Mouse (Mus musculus) heart, embryonic 16.5 days (tissue): ENCODE measurements around the gene Msrb3. TPM values are rescaled to one million over a fixed set of nuclear protein-coding genes. Genes with fewer than 3 reads are reported as not detected.

Source experiments
- ATAC-seq: fragments of 200-750 bp; cut with Nextera tagmentation; replicated peaks from 2 replicates; pipeline ENCODE4 v1.8.0; 2017; ENCODE audit warnings: moderate number of reproducible peaks; ENCODE audit not compliant: insufficient read depth, low FRiP score; ENCODE audit errors: extremely low read depth
- H3K27ac ChIP-seq: fragments of 300-500 bp; sonication (generic); 2 replicates; pipeline ENCODE4 v1.5.1; 2014; ENCODE audit warnings: mild to moderate bottlenecking, low read length, control low read depth, moderate library complexity
- H3K27me3 ChIP-seq: fragments of 300-500 bp; sonication (generic); 2 replicates; pipeline ENCODE4 v1.6.1; 2014; ENCODE audit warnings: low read length, mixed read lengths; ENCODE audit not compliant: control insufficient read depth, insufficient read depth
- H3K36me3 ChIP-seq: fragments of 300-500 bp; sonication (generic); 2 replicates; pipeline ENCODE4 v1.6.1; 2014; ENCODE audit not compliant: control insufficient read depth, insufficient read depth
- H3K4me1 ChIP-seq: fragments of 300-500 bp; sonication (generic); 2 replicates; pipeline ENCODE4 v1.6.1; 2014; ENCODE audit warnings: low read length, mixed read lengths; ENCODE audit not compliant: control insufficient read depth, insufficient read depth
- H3K4me2 ChIP-seq: fragments of 300-500 bp; sonication (generic); 2 replicates; pipeline ENCODE4 v1.6.1; 2014; ENCODE audit warnings: low read depth, mild to moderate bottlenecking, control low read depth, low read length
- H3K4me3 ChIP-seq: fragments of 300-500 bp; sonication (generic); 2 replicates; pipeline ENCODE4 v1.5.1; 2014; ENCODE audit warnings: mild to moderate bottlenecking, control low read depth, low read length
- H3K9ac ChIP-seq: fragments of 300-500 bp; sonication (generic); 2 replicates; pipeline ENCODE4 v1.6.1; 2014; ENCODE audit warnings: low read length, control low read depth
- H3K9me3 ChIP-seq: fragments of 300-500 bp; sonication (generic); replicated peaks from 2 replicates; pipeline ENCODE4 v1.6.1; 2016; ENCODE audit warnings: low read length; ENCODE audit not compliant: control insufficient read depth
- WGBS: fragments of 180-500 bp; shearing (Covaris S2); extraction: QIAGEN DNeasy Blood & Tissue Kit; methylation state at CpG from one replicate; pipeline ENCODE4 v1.1.7; 2014; 5-methylcytosine and 5-hydroxymethylcytosine counted together
- polyA plus RNA-seq: library from polyadenylated mRNA; unstranded; fragments of >200 nt; fragmentation: Nextera tagmentation; extraction: Ambion mirVana; gene quantifications from 2 replicates; pipeline ENCODE4 v1.2.1, GENCODE M21; 2015

Msrb3 gene
- polyA plus RNA-seq, 1 experiment from 2014 or later: 38.3 TPM

GRCm38 (mm10) chr10:120903843-120904468 is 5.1 kb upstream of the Msrb3 start:
- Histone ChIP-seq H3K27ac (no peak overlapping the region), H3K4me2 (no peak overlapping the region), H3K4me1 (peaks cover 14% of the 10 kb centered on the region), H3K4me3 (no peak overlapping the region), H3K9me3 (no peaks in the 10 kb centered on the region; the same call in 1 of the 2 replicates), H3K9ac (no peak overlapping the region), H3K27me3 (no peaks in the 10 kb centered on the region), H3K36me3 (no peaks in the 10 kb centered on the region)
- 72% methylated on average over 4 of the region's 4 CpGs for WGBS
- no peak for ATAC-seq

- no peak for ATAC-seq
- 58% methylated on average over 9 of the region's 9 CpGs for WGBS
- H3K27me3 ChIP-seq: no peaks in the 10 kb centered on the region
- H3K9ac ChIP-seq: no peak overlapping the region
- H3K4me1 ChIP-seq: peaks cover 15% of the 10 kb centered on the region
- no peak overlapping the region for H3K4me3 ChIP-seq
- H3K36me3 ChIP-seq: no peaks in the 10 kb centered on the region
- no peak overlapping the region for H3K4me2 ChIP-seq
- H3K27ac ChIP-seq: no peak overlapping the region
- no peaks in the 10 kb centered on the region; the same call in 1 of the 2 replicates for H3K9me3 ChIP-seq
These were observed 2.8 kb upstream of the Msrb3 start for GRCm38 (mm10) chr10:120901746-120902145.

- Histone ChIP-seq H3K27ac (peak overlapping the region; percentile 77), H3K27me3 (no peaks in the 10 kb centered on the region), H3K9me3 (no peaks in the 10 kb centered on the region), H3K9ac (peak overlapping the region; percentile 99), H3K4me1 (peaks cover 29% of the 10 kb centered on the region), H3K4me3 (peak overlapping the region; percentile 91), H3K4me2 (peak overlapping the region; percentile 64), H3K36me3 (no peaks in the 10 kb centered on the region)
- WGBS: 52% methylated on average over 13 of the region's 13 CpGs
- ATAC-seq: no peak
These were observed 1.2 kb upstream of the Msrb3 start for GRCm38 (mm10) chr10:120900096-120900495.

GRCm38 (mm10) chr10:120898357-120898756 is 544 bp downstream of the Msrb3 start:
- H3K4me1 ChIP-seq: peaks cover 46% of the 10 kb centered on the region
- WGBS: under 1% methylated on average over 43 of the region's 49 CpGs
- peak; percentile 23 for ATAC-seq

GRCm38 (mm10) chr10:120895899-120896289 is 3.0 kb downstream of the Msrb3 start:
- no peaks in the 10 kb centered on the region for H3K27me3 ChIP-seq
- peak overlapping the region; percentile 33 for H3K4me3 ChIP-seq
- ATAC-seq: no peak
- H3K27ac ChIP-seq: peak overlapping the region; percentile 71
- H3K4me2 ChIP-seq: peak overlapping the region; percentile 58
- WGBS: 12% methylated on average over 15 of the region's 15 CpGs
- peaks cover 38% of the 10 kb centered on the region for H3K4me1 ChIP-seq
- peak overlapping the region; percentile 57; the same call in 1 of the 2 replicates for H3K9ac ChIP-seq
- no peaks in the 10 kb centered on the region for H3K9me3 ChIP-seq
- H3K36me3 ChIP-seq: peaks cover 11% of the 10 kb centered on the region

More at GRCm38 (mm10) chr10:120898357-120898756, 544 bp downstream of the Msrb3 start:
- Histone ChIP-seq H3K4me3 (peak overlapping the region; percentile 91), H3K9me3 (no peaks in the 10 kb centered on the region), H3K36me3 (peaks cover 2% of the 10 kb centered on the region; the same call in 1 of the 2 replicates), H3K27ac (peak overlapping the region; percentile 96), H3K27me3 (no peaks in the 10 kb centered on the region), H3K4me2 (peak overlapping the region; percentile 64), H3K9ac (peak overlapping the region; percentile 99)

- Histone ChIP-seq H3K27ac (peak overlapping the region; percentile 71), H3K4me3 (peak overlapping the region; percentile 33; the same call in 1 of the 2 replicates)
These were observed 3.7 kb downstream of the Msrb3 start for GRCm38 (mm10) chr10:120894978-120895898.

GRCm38 (mm10) chr10:120893938-120894337 is 5.0 kb downstream of the Msrb3 start:
- 65% methylated on average over 4 of the region's 4 CpGs for WGBS
- Histone ChIP-seq H3K27ac (peak overlapping the region; percentile 59; the same call in 1 of the 2 replicates), H3K4me3 (no peak overlapping the region), H3K36me3 (peaks cover 11% of the 10 kb centered on the region), H3K4me1 (peaks cover 37% of the 10 kb centered on the region), H3K27me3 (no peaks in the 10 kb centered on the region), H3K9ac (no peak overlapping the region), H3K9me3 (no peaks in the 10 kb centered on the region), H3K4me2 (no peak overlapping the region)
- no peak for ATAC-seq

More at GRCm38 (mm10) chr10:120894978-120895898, 3.7 kb downstream of the Msrb3 start:
- peaks cover 11% of the 10 kb centered on the region for H3K36me3 ChIP-seq
- H3K9me3 ChIP-seq: no peaks in the 10 kb centered on the region
- no peaks in the 10 kb centered on the region for H3K27me3 ChIP-seq
- no peak for ATAC-seq
- WGBS: 67% methylated on average over 15 of the region's 15 CpGs
- no peak overlapping the region for H3K9ac ChIP-seq
- peak overlapping the region; percentile 58 for H3K4me2 ChIP-seq
- peaks cover 37% of the 10 kb centered on the region for H3K4me1 ChIP-seq

GRCm38 (mm10) chr10:120891131-120891530 is 7.8 kb downstream of the Msrb3 start:
- WGBS: 91% methylated on average over 4 of the region's 4 CpGs
- ATAC-seq: no peak
- Histone ChIP-seq H3K9me3 (no peaks in the 10 kb centered on the region), H3K9ac (no peak overlapping the region), H3K27ac (no peak overlapping the region), H3K4me3 (no peak overlapping the region), H3K36me3 (peaks cover 14% of the 10 kb centered on the region), H3K4me2 (no peak overlapping the region), H3K27me3 (no peaks in the 10 kb centered on the region), H3K4me1 (peaks cover 28% of the 10 kb centered on the region)

GRCm38 (mm10) chr10:120890592-120890991 is 8.3 kb downstream of the Msrb3 start:
- peaks cover 23% of the 10 kb centered on the region for H3K4me1 ChIP-seq
- no peak overlapping the region for H3K27ac ChIP-seq
- no peak overlapping the region for H3K4me2 ChIP-seq
- no peak overlapping the region for H3K4me3 ChIP-seq
- H3K9ac ChIP-seq: no peak overlapping the region
- H3K9me3 ChIP-seq: no peaks in the 10 kb centered on the region
- no peaks in the 10 kb centered on the region for H3K27me3 ChIP-seq
- ATAC-seq: no peak
- WGBS: 96% methylated on average over 1 of the region's 1 CpGs
- peaks cover 14% of the 10 kb centered on the region for H3K36me3 ChIP-seq
